23 mouse cellular contexts compared by ENCODE assay signal in genomic region chr2:106762920-106763319, GRCm38 (mm10).
"Had no signal": no experiment of that assay in that cellular context is flagged by ENCODE, and none has a peak within 500 bp of the region (broad histone marks: within the 10 kb centered on the region; RNA-seq: fewer than 3 reads in every experiment).

No protein-coding gene starts in this region.

- H3K27me3 ChIP-seq: heart, embryonic 12.5 days; hindbrain, embryonic 13.5 days; hindbrain, embryonic 15.5 days; limb, embryonic 13.5 days; limb, embryonic 15.5 days; liver, embryonic 13.5 days; liver, embryonic 15.5 days had no signal

- H3K9me3 ChIP-seq: heart, embryonic 10.5 days; heart, embryonic 12.5 days; hindbrain, embryonic 13.5 days; hindbrain, embryonic 15.5 days; kidney, embryonic 15.5 days; limb, embryonic 13.5 days; limb, embryonic 15.5 days; liver, embryonic 13.5 days; liver, embryonic 15.5 days had no signal

- H3K4me1 ChIP-seq: hindbrain, embryonic 13.5 days; hindbrain, embryonic 15.5 days; limb, embryonic 13.5 days; liver, embryonic 13.5 days; liver, embryonic 15.5 days had no signal

- H3K36me3 ChIP-seq: hindbrain, embryonic 15.5 days; kidney, embryonic 15.5 days; limb, embryonic 15.5 days; liver, embryonic 13.5 days; liver, embryonic 15.5 days had no signal

- DNase-seq: gastrocnemius, postnatal 14 days; gastrocnemius, postnatal 36 days; heart, adult 18-20 months; heart, postnatal 10 days; kidney, adult 11 months; kidney, adult 2 months; kidney, adult 9 months; kidney, postnatal 10 days; kidney, postnatal 36 days; layer of hippocampus, adult 9-11 months; layer of hippocampus, postnatal 36 days; left cerebral cortex, postnatal 4 days; liver, embryonic 13.5 days had no signal

- ATAC-seq: hindbrain, postnatal 0 days had no signal

- H3K4me2 ChIP-seq: heart, embryonic 12.5 days; hindbrain, embryonic 13.5 days; hindbrain, embryonic 15.5 days; kidney, embryonic 15.5 days; limb, embryonic 13.5 days; limb, embryonic 15.5 days; liver, embryonic 11.5 days; liver, embryonic 13.5 days; liver, embryonic 15.5 days had no signal

- H3K4me3 ChIP-seq: heart, embryonic 10.5 days; heart, embryonic 12.5 days; hindbrain, embryonic 13.5 days; hindbrain, embryonic 15.5 days; kidney, embryonic 15.5 days; limb, embryonic 13.5 days; limb, embryonic 15.5 days; liver, embryonic 13.5 days; liver, embryonic 15.5 days had no signal

- H3K9ac ChIP-seq: heart, embryonic 12.5 days; hindbrain, embryonic 13.5 days; hindbrain, embryonic 15.5 days; kidney, embryonic 15.5 days; limb, embryonic 13.5 days; limb, embryonic 15.5 days; liver, embryonic 13.5 days; liver, embryonic 15.5 days had no signal

- H3K27ac ChIP-seq: heart, embryonic 10.5 days; hindbrain, embryonic 13.5 days; hindbrain, embryonic 15.5 days; hindbrain, postnatal 0 days; kidney, embryonic 15.5 days; limb, embryonic 13.5 days; limb, embryonic 15.5 days; liver, embryonic 13.5 days; liver, embryonic 15.5 days had no signal
